Mouse (Mus musculus): ENCODE measurements around the gene Ceacam9.

DNA sequence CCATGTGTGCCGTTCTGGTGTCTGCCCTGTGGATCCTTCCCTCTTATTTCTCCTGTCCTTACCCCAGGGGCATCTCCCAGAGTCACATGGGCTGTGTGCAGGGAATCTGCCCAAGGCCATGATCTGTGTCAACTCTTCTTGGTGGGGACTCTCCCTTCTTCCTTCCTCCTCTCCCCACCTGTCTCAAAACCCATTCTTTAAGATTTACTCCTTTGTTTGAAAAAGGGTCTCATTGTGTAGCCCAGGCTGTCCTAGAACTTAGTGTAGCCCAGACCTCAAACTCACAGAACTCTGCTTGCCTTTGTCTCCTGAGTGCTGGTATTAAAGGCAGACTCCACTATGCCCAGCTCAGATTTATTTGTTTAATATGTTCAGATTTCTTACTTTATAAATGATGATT lies 46.1 kb upstream of the Ceacam9 start, which contains the start of gene Ceacam15:
- TF ChIP-seq EP300 (IDR thresholded peaks at IDR 0.05; ENCODE audit: low read depth): no peak
- no peak for TF ChIP-seq CTCF (IDR thresholded peaks at IDR 0.05; ENCODE audit: low read depth)

All from heart, postnatal 0 days (tissue).